Mouse (Mus musculus) testis, adult 2 months (tissue): ENCODE measurements around the gene Ghrh. TPM values are rescaled to one million over a fixed set of nuclear protein-coding genes. Genes with fewer than 3 reads are reported as not detected.

Source experiments
- H3K27ac ChIP-seq: fragments of 200-500 bp; 2 replicates; pipeline ENCODE4 v1.5.1; 2012; ENCODE audit warnings: low read depth, low read length; ENCODE audit not compliant: control insufficient read depth, insufficient read depth
- H3K27me3 ChIP-seq: fragments of 200-500 bp; 2 replicates; pipeline ENCODE4 v1.6.1; 2012; ENCODE audit warnings: mild to moderate bottlenecking, low read length, moderate library complexity; ENCODE audit not compliant: control insufficient read depth, insufficient read depth
- H3K36me3 ChIP-seq: fragments of 200-500 bp; 2 replicates; pipeline ENCODE4 v1.6.1; 2012; ENCODE audit warnings: mild to moderate bottlenecking, low read length; ENCODE audit not compliant: control insufficient read depth, insufficient read depth
- H3K4me1 ChIP-seq: fragments of 200-500 bp; 2 replicates; pipeline ENCODE4 v1.6.1; 2012; ENCODE audit warnings: low read length; ENCODE audit not compliant: control insufficient read depth, insufficient read depth
- H3K4me3 ChIP-seq: fragments of 200-500 bp; 2 replicates; pipeline ENCODE4 v1.5.1; 2012; ENCODE audit warnings: low read depth, mild to moderate bottlenecking, low read length, moderate library complexity, mixed read lengths; ENCODE audit not compliant: control insufficient read depth
- CTCF ChIP-seq: fragments of 200-500 bp; IDR thresholded peaks from 2 replicates; pipeline ENCODE4 v1.5.1; 2012; ENCODE audit warnings: low read depth, mild to moderate bottlenecking, inconsistent platforms, low read length, moderate library complexity; ENCODE audit not compliant: control insufficient read depth, insufficient read depth, insufficient replicate concordance
- POLR2A ChIP-seq: fragments of 200-500 bp; IDR thresholded peaks from 2 replicates; pipeline ENCODE4 v1.6.1; 2012; ENCODE audit warnings: low read depth, mild to moderate bottlenecking, inconsistent platforms, low read length, moderate library complexity; ENCODE audit not compliant: control insufficient read depth
- polyA plus RNA-seq: library from polyadenylated mRNA; depleted of rRNA; stranded (reverse); fragments of >200 nt; gene quantifications from 2 replicates; pipeline ENCODE4 v1.2.3, GENCODE M21; 2012; rRNA removed

Ghrh gene
- polyA plus RNA-seq, 1 experiment: 0.89 TPM

GRCm38 (mm10) chr2:157283321-157283720 lies 64.0 kb downstream of the Ghrh start:
- Histone ChIP-seq H3K36me3 (peaks cover 1% of the 10 kb centered on the region), H3K27me3 (no peaks in the 10 kb centered on the region), H3K4me1 (peaks cover 2% of the 10 kb centered on the region; the same call in 1 of the 2 replicates), H3K4me3 (no peak overlapping the region), H3K27ac (no peak overlapping the region)
- TF ChIP-seq POLR2A (no peak), CTCF (no peak)

Other genes starting within 250 kb of the Ghrh start
- 5.3 and 5.4 TPM in 2 replicates for gene Samhd1, start 212.2 kb downstream of the Ghrh start, polyA plus RNA-seq
- 7.7 and 8.4 TPM in 2 replicates for gene Rbl1, start 143.0 kb downstream of the Ghrh start, polyA plus RNA-seq
- 400 and 406 TPM in 2 replicates for gene Rpn2, start 68.5 kb downstream of the Ghrh start, polyA plus RNA-seq
- 71.3 and 75.0 TPM in 2 replicates for gene Mroh8, start 68.0 kb downstream of the Ghrh start, polyA plus RNA-seq
- gene Manbal, start 20.1 kb upstream of the Ghrh start, polyA plus RNA-seq: 22.5 and 25.7 TPM in 2 replicates
- 8.7 and 9.3 TPM in 2 replicates for gene Src, start 70.9 kb upstream of the Ghrh start, polyA plus RNA-seq
- gene Nnat, start 212.6 kb upstream of the Ghrh start, polyA plus RNA-seq: 1.4 and 1.7 TPM in 2 replicates
- 31.4 and 35.0 TPM in 2 replicates for gene Blcap, start 223.8 kb upstream of the Ghrh start, polyA plus RNA-seq